Mouse (Mus musculus): Measurements from ENCODE around the gene Prkd3. TPM values are rescaled to one million over a fixed set of nuclear protein-coding genes. Genes with fewer than 3 reads are reported as not detected.

Gene Prkd3
- polyA plus RNA-seq, 1 experiment = 48.3 TPM

DNA sequence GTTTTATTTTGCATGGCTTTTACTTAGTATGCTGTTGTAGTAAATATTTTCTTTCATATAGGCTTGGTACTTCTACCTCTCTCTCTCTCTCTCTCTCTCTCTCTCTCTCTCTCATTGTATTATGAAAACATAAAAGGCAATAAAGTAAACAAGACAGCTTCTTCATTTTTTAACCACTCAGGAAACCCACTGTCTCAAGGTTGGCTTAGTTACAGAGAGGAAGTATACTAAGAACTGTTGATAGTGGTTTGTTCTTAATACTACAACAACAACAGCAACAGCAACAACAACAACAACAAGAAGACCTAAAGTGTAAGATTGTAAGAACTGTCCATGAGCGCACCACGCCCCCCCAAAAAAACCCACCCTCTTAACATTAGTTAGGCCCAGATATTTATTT, 23.1 kb upstream of the Prkd3 start:
- Histone ChIP-seq H3K27ac (ENCODE audit: insufficient read depth, low read length) (no peak overlapping the region), H3K4me3 (ENCODE audit: insufficient read depth, low read length) (no peak overlapping the region), H3K4me1 (ENCODE audit: control insufficient read depth, insufficient read depth, low read length) (no peaks in the 10 kb centered on the region)
- TF ChIP-seq CTCF (IDR thresholded peaks at IDR 0.05; ENCODE audit: borderline replicate concordance, insufficient read depth, low read length) = no peak
- no peak for TF ChIP-seq POLR2A (IDR thresholded peaks at IDR 0.05; ENCODE audit: low read depth, low read length)

DNA sequence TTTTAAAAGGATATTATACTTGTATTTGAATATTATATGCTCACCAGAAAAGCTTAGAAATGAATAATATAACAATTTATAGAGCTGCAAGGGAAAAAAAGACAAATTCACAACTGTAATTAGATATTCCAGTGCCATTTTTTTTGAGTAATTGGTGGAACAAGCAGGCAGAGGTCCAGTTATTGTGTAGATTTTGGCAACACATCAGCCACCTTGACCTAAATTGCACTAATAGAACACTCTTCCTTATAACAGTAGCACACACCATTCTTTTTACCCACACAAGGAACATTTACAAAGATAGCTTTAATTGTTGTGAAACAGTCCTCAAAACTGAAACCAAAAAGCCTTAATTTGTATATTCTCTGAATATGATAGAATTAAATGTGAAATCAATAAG, 19.0 kb upstream of the Prkd3 start:
- Histone ChIP-seq H3K4me1 (ENCODE audit: control insufficient read depth, insufficient read depth, low read length) (no peaks in the 10 kb centered on the region), H3K4me3 (ENCODE audit: insufficient read depth, low read length) (no peak overlapping the region), H3K27ac (ENCODE audit: insufficient read depth, low read length) (no peak overlapping the region)
- TF ChIP-seq CTCF (IDR thresholded peaks at IDR 0.05; ENCODE audit: borderline replicate concordance, insufficient read depth, low read length) = no peak

DNA sequence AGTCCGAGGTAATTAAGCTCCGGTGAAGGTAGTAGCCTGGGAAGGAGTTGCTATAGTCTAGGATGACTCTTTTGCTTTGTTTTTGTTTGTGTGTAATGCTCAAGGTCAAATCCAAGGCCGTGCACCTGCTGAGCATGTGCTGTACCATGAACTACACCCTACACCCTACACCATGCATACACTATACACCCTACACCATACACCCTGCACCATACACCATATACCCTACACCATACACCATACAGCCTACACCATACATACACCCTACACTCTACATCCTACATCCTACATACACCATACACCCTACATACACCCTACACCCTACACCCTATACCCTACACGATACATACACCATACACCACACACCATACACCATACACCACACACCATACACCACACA, 12.2 kb upstream of the Prkd3 start:
- Histone ChIP-seq H3K4me3 (ENCODE audit: insufficient read depth, low read length) (no peak overlapping the region), H3K4me1 (ENCODE audit: control insufficient read depth, insufficient read depth, low read length) (no peaks in the 10 kb centered on the region), H3K27ac (ENCODE audit: insufficient read depth, low read length) (no peak overlapping the region)
- TF ChIP-seq CTCF (IDR thresholded peaks at IDR 0.05; ENCODE audit: borderline replicate concordance, insufficient read depth, low read length) (no peak), POLR2A (IDR thresholded peaks at IDR 0.05; ENCODE audit: low read depth, low read length) (no peak)

DNA sequence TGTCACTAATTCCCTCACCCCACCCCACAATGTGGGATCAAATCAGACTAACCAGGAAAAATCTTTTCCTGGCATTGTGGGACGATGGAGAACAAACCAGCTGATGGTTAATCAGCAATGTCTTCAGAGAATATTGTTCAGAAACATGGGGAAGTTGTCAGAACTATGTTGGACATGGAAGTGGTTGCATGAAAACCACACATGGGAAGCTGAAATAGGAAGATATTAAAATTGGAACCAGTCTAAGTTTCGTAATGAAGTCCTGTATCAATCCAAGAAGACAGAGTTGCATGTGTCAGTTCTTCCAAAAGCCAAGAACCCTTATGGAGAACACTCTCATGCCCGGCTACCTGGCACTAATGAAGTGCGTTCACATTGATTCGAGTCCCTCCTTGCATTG, 11.0 kb upstream of the Prkd3 start:
- TF ChIP-seq POLR2A (IDR thresholded peaks at IDR 0.05; ENCODE audit: low read depth, low read length) (no peak), CTCF (IDR thresholded peaks at IDR 0.05; ENCODE audit: borderline replicate concordance, insufficient read depth, low read length) (no peak)
- no peak overlapping the region for H3K4me3 ChIP-seq (ENCODE audit: insufficient read depth, low read length)
- no peaks in the 10 kb centered on the region for H3K4me1 ChIP-seq (ENCODE audit: control insufficient read depth, insufficient read depth, low read length)
- no peak overlapping the region for H3K27ac ChIP-seq (ENCODE audit: insufficient read depth, low read length)

DNA sequence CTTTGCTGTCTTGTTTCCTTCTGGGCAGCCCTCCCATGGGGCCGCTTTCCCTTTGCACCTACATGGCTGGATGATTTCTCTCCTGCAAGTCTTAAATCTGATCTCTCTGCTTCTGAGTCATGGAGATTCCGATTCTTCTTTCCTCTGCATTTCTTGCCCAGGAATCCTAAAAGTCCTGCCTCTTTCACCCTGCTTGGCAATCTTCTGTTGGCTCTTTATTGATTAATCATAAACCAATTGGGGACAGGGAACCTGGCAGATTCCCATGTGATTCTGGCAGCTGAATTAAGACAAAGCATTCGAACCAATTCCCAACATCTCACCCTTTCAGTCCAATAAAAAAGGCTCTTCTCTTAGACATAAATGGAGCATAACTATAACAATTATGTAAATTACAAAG, 8.6 kb upstream of the Prkd3 start:
- no peak overlapping the region for H3K27ac ChIP-seq (ENCODE audit: insufficient read depth, low read length)
- no peak for TF ChIP-seq POLR2A (IDR thresholded peaks at IDR 0.05; ENCODE audit: low read depth, low read length)
- TF ChIP-seq CTCF (IDR thresholded peaks at IDR 0.05; ENCODE audit: borderline replicate concordance, insufficient read depth, low read length) = no peak
- H3K4me1 ChIP-seq (ENCODE audit: control insufficient read depth, insufficient read depth, low read length) = no peaks in the 10 kb centered on the region
- no peak overlapping the region for H3K4me3 ChIP-seq (ENCODE audit: insufficient read depth, low read length)

DNA sequence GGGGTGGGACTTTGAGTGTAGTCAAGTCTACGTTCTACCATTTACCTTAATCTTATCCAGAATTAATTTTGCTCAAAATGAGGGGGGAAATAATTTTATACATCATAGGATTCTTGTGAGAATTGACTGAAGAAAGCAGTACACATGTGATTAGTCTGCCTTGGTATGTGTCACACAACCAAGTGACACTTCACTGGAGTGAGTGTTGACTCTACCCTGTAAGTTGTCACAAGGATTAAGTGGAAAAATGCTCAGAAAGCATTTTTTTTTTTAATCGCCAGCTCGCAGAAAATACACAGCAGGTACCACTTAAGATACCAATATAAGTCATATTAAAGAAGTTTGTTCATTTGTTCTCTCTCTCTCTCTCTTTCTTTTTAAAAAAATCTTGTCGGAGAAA, 3.9 kb upstream of the Prkd3 start:
- TF ChIP-seq POLR2A (IDR thresholded peaks at IDR 0.05; ENCODE audit: low read depth, low read length) = no peak
- no peak for TF ChIP-seq CTCF (IDR thresholded peaks at IDR 0.05; ENCODE audit: borderline replicate concordance, insufficient read depth, low read length)
- no peak overlapping the region for H3K27ac ChIP-seq (ENCODE audit: insufficient read depth, low read length)
- H3K4me3 ChIP-seq (ENCODE audit: insufficient read depth, low read length) = no peak overlapping the region
- no peaks in the 10 kb centered on the region for H3K4me1 ChIP-seq (ENCODE audit: control insufficient read depth, insufficient read depth, low read length)

DNA sequence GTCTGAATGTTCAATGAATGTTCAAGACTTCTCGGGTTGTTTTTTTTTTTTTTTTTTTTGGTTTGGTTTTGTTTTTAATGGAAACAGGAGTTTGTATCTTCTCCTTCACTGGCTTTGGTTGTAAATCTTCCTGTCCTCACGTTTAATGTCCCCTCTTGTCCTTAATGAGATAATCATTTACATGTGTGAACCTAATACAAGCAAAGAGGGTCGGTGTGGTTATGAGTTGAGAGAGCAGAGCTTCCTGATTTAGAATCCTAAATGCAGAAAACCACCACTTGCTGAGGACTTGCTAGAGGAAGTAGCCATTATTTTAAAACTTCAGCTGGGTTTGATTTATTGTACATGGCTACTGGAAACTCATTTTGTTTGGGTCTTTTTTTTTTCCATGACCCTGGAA, 2.1 kb upstream of the Prkd3 start:
- Histone ChIP-seq H3K4me3 (ENCODE audit: insufficient read depth, low read length) (no peak overlapping the region), H3K4me1 (ENCODE audit: control insufficient read depth, insufficient read depth, low read length) (0 out of 2 replicates have a peak, but pooled peaks cover 2% of the 10 kb centered on the region), H3K27ac (ENCODE audit: insufficient read depth, low read length) (no peak overlapping the region)
- TF ChIP-seq CTCF (IDR thresholded peaks at IDR 0.05; ENCODE audit: borderline replicate concordance, insufficient read depth, low read length) (no peak), POLR2A (IDR thresholded peaks at IDR 0.05; ENCODE audit: low read depth, low read length) (no peak)

DNA sequence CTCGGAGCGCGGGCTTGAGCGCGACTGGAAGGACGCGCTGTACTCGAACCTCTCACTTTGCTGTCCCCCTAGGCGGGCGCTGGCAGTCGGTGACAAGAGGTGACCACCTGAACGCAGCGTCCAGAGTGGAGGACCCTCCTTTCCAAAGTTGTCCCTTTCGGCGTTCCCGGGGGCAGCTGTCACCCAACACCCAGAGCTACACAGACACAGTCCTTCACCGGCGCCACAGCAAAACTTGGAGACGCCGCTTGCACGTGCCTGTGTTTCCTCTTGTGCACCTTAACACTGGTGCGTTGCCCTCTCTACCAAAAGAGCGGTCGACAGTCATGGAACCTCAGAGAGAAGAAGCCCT, 344 bp upstream of the Prkd3 start:
- Histone ChIP-seq H3K4me3 (ENCODE audit: insufficient read depth, low read length) (peak overlapping the region; percentile 50), H3K4me1 (ENCODE audit: control insufficient read depth, insufficient read depth, low read length) (0 out of 2 replicates have a peak, but pooled peaks cover 2% of the 10 kb centered on the region), H3K27ac (ENCODE audit: insufficient read depth, low read length) (no peak overlapping the region)
- no peak for TF ChIP-seq POLR2A (IDR thresholded peaks at IDR 0.05; ENCODE audit: low read depth, low read length)
- TF ChIP-seq CTCF (IDR thresholded peaks at IDR 0.05; ENCODE audit: borderline replicate concordance, insufficient read depth, low read length) = no peak

DNA sequence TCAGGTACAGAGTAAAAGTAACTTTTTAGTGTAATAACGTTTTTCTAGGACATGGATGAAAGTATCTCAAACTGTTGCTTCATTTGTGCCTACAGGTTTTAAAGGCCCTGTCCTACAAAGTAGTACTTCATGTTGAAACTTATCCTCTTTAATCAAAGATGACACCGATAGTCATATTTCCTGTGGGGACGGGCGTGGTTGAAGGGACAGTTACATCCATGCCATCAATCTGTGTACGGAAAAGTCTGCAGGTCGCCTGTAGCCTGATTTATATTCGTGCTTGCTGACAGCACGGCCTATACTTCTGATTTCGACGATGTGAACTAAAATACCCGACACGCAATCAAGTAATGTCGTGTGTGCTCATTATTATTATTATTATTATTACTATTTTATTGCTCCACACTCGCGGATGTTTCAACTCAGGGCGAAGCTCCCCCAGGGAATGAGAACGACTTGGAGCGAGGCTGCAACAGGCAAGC, 849 bp downstream of the Prkd3 start:
- peak overlapping the region; percentile 83 for H3K4me3 ChIP-seq (ENCODE audit: insufficient read depth, low read length)
- no peak for TF ChIP-seq POLR2A (IDR thresholded peaks at IDR 0.05; ENCODE audit: low read depth, low read length)
- no peak for TF ChIP-seq CTCF (IDR thresholded peaks at IDR 0.05; ENCODE audit: borderline replicate concordance, insufficient read depth, low read length)

DNA sequence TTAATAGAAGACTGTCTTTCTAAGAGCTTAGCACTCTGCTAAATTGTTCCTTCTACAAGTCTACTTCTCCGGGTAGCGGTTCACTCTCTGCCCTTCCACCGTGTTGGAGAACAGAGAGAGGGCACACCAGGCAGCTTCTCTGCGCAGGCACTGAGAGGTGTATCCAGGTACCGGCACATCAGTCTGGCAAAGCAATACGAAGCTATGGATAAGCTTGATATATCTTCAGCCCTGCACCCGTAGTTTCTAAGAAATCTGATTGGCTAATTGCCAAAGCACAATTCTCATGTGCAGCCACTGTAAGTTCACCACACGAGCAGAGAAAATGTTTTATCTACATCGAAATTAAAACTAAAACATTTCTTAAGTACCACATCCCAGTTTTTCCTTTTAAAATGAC, 2.2 kb downstream of the Prkd3 start:
- no peak for TF ChIP-seq POLR2A (IDR thresholded peaks at IDR 0.05; ENCODE audit: low read depth, low read length)
- TF ChIP-seq CTCF (IDR thresholded peaks at IDR 0.05; ENCODE audit: borderline replicate concordance, insufficient read depth, low read length) = no peak
- Histone ChIP-seq H3K4me3 (ENCODE audit: insufficient read depth, low read length) (no peak overlapping the region), H3K27ac (ENCODE audit: insufficient read depth, low read length) (no peak overlapping the region), H3K4me1 (ENCODE audit: control insufficient read depth, insufficient read depth, low read length) (0 out of 2 replicates have a peak, but pooled peaks cover 2% of the 10 kb centered on the region)

More for the DNA sequence above, 849 bp downstream of the Prkd3 start:
- Histone ChIP-seq H3K4me1 (ENCODE audit: control insufficient read depth, insufficient read depth, low read length) (0 out of 2 replicates have a peak, but pooled peaks cover 2% of the 10 kb centered on the region), H3K27ac (ENCODE audit: insufficient read depth, low read length) (no peak overlapping the region)

DNA sequence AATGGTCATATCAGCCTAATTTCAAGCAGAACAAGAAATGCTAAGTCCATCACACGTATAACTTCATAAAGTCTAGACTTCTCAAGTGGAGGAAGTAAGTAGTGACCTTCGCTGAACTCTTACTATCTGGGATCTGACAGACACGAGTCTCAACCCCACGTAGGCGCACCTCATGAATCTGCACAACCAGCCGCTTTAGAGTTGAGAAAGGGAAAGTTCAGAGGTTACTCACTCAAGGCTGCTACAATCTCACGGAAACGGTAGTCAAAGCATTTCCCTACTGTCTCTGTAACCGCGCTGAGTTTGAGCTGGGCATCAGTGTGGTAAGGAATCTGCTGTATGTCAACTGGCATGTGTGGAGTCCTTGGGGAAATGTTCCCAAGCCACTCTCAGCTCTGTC, 4.8 kb downstream of the Prkd3 start:
- Histone ChIP-seq H3K4me1 (ENCODE audit: control insufficient read depth, insufficient read depth, low read length) (0 out of 2 replicates have a peak, but pooled peaks cover 2% of the 10 kb centered on the region), H3K4me3 (ENCODE audit: insufficient read depth, low read length) (no peak overlapping the region), H3K27ac (ENCODE audit: insufficient read depth, low read length) (no peak overlapping the region)
- TF ChIP-seq POLR2A (IDR thresholded peaks at IDR 0.05; ENCODE audit: low read depth, low read length) = no peak
- no peak for TF ChIP-seq CTCF (IDR thresholded peaks at IDR 0.05; ENCODE audit: borderline replicate concordance, insufficient read depth, low read length)
